Mouse (Mus musculus) erythroblast, embryonic 14.5 days (primary cell): ENCODE results near the gene Megf8.

ENCODE experiments used
- GATA1 ChIP-seq: IDR thresholded peaks from 2 replicates; pipeline ENCODE4 v1.6.1; 2012; ENCODE audit warnings: low read length, inconsistent platforms, mixed read lengths
- TAL1 ChIP-seq: IDR thresholded peaks from 3 replicates; pipeline ENCODE4 v1.6.1; 2012; ENCODE audit warnings: low read length, inconsistent platforms, mixed read lengths

DNA sequence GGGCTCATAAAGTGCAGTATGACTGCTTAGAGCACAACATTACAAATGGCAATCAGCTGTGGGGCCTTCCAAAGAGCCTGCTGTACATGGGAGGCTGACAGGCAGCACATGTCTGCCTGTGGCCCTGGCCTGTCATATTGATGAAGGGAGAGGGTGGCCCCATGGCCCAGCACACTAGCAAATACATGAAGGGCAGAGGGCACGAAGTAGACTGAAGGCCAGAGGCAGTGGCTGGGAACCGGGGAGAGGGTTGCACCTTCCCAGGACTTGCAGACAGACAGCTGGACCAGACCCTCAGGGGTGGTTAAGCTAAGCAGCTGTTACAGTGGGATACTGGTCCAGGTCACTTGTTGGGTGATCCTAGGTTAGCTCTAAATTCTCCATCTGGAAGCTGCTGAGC is 74.0 kb downstream of the Megf8 start:
- TF ChIP-seq GATA1, result no peak
- no peak for TF ChIP-seq TAL1
